Mouse (Mus musculus) embryonic fibroblast, embryonic 13.5 days (primary cell): ENCODE measurements at regions not wholly inside any gene's neighbourhood (a gene's known extent, or its start where the extent isn't known, plus 50 kb on each side); places are given as distances from the start of the nearest gene placed in this dataset.

Source experiments
- CTCF ChIP-seq: IDR thresholded peaks from 2 replicates; pipeline ENCODE4 v1.5.1; 2011; ENCODE audit warnings: mild to moderate bottlenecking, control low read depth, low read length, moderate library complexity, borderline replicate concordance; ENCODE audit not compliant: insufficient read depth
- POLR2A ChIP-seq: IDR thresholded peaks from 2 replicates; pipeline ENCODE4 v1.6.1; 2011; ENCODE audit warnings: low read depth, mild to moderate bottlenecking, control low read depth, low read length, moderate library complexity

DNA sequence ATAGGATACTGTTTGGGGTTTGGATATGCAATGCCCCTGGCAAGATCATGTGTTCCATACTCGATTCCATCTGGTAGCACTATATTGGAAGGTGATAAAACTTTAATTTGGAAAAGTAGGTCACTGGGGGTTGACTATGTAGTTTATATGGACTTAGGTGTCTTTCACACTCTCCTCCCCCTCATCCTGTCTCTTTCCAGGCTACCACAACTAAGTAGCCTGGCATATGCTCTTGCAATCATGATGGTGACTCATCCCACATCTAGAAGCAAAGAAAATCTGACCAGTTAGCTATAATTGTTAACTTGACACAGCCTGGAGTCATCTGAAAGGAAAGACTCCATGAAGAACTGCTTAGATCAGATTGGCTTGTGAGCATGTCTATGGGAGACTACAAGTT is 1154.3 kb downstream of the Adam3 start:
- TF ChIP-seq CTCF (no peak), POLR2A (no peak)
